Mouse (Mus musculus) heart, adult 8-10 months (tissue): ENCODE measurements around the gene Fbxo42. TPM values are rescaled to one million over a fixed set of nuclear protein-coding genes. Genes with fewer than 3 reads are reported as not detected.

Experiments
- DNase-seq: peaks from one replicate; pipeline ENCODE4 v3.0.0; 2022; ENCODE audit warnings: low spot score
- total RNA-seq, 4 experiments: library from RNA; stranded (reverse); gene quantifications; 2 replicates each; pipeline ENCODE4 v1.2.4; 2022

The Fbxo42 gene
- total RNA-seq, 4 experiments from 2014 or later, result 8.4 to 11.5 (median 10.0) TPM

GRCm38 (mm10) chr4:141213770-141214336 lies 66.1 kb downstream of the Fbxo42 start, which contains the start of gene Rsg1:
Gene Rsg1 (plus strand): TSS chr4:141213956.
- peak; percentile 94 for DNase-seq

- no peak for DNase-seq
Measured at GRCm38 (mm10) chr4:141214337-141214851, 66.7 kb downstream of the Fbxo42 start.

DNA sequence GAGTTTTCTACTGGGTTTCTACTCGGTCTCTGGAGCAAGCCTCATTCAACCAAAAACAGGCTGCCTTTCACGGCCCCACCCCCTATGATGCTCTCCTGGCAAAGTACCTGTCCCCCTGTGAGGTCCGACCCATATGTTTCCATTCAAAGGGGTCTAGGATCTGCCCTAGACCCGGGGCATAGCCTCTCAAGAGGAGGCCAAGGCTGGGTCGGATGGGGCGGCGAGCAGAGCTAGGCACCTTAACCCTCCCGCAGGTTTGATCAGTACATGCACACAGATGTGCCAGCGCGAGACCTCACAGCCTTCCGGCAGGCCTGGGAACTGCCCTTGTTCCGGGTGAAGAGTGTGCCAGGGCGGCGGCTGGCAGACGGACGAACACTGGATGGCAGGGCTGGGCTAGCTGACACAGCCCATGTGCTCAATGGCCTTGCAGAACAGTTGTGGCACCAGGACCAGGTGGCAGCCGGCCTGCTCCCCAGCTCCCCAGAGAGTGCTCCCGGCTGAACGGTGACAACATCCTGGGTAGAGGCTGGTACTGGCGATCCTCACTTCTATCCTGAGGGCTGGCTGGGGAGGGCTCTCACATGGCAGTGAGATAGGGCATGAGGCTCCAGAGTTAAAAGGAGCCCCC lies 72.0 kb downstream of the Fbxo42 start:
- no peak for DNase-seq

- DNase-seq, result no peak
Measured at GRCm38 (mm10) chr4:141221848-141222247, 74.1 kb downstream of the Fbxo42 start.

DNA sequence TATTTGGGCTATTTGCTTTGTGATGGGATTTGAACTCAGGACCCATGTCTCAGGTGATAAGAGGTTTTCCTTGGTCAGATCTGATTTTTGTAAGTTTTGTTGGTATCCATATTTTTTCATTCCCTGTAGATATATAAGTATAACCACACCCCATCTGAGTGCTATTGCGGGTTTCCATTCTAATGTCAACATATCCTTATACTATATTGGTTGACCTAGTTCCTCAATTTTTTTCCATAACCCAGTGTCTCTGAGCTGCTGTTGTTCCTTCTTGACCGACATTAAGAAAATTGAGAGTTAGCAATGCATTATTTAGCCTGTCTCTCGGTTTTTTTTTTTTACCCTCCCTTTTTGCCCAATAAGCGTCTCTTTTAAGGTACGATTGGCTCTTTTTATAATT lies 75.0 kb downstream of the Fbxo42 start:
- DNase-seq, result no peak

- DNase-seq, result no peak
Measured at GRCm38 (mm10) chr4:141228687-141229086, 81.0 kb downstream of the Fbxo42 start.

DNA sequence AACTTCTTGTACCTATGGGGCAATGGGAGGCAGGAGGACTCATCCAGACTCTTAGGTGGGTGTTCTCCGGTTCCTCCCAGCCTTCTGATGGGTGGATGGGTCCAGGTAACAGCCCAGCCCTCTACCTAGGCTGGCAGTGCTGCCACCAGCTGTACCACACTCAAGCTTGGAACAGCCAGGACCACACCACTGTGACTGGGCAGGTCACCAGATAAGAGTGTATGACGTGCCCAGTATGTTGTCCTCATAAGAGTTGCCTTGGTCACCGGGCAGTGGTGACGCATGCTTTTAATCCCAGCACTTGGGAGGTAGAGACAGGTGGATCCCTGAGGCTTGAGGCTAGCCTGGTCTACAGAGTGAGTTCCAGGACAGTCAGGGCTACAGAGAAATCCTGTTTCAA lies 85.5 kb downstream of the Fbxo42 start:
- DNase-seq, result no peak

GRCm38 (mm10) chr4:141235537-141236111 lies 87.9 kb downstream of the Fbxo42 start:
- no peak for DNase-seq

- no peak for DNase-seq
Measured at GRCm38 (mm10) chr4:141236856-141237255, 89.1 kb downstream of the Fbxo42 start.

DNA sequence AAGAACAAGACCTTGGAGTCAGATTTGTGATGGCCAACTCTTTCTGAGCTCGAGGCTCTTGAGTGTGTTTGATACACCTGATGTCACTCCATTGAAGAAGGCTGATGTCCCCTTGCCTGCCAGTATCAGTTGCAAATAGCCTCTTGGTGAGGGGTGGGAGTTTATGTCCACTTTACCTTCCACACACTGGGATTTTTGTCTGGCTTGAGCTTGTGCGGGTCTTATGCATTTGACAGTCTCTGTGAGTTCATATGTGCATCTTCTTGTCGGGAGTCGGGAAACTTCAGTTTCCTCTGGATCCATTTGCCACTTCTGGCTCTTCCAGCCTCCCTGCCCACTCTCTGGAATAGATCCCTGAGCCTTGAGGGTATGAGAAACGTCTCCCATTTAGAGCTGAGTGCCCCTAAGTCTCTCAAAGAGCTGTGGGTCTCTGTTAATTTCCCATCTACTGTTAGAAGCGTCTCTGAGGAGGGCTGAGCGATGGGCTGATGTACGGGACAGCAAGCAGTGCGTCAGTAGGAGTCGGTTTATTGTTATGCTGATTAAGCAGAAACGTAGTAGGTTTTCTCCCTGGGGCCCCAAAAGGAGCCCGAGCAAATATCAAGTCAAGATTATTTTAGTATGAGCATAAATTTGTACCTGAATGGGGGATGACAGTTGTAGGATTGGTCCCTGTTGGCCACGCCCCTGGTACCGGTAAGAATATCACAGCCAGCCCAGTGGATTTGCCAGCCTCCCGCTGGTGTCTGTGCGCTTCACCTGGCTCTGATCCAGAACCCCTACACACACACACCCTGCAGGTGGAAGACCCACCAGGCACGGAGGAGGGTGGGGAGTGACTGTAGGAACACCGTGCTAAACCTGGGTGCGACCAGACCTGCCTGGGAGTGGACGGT lies 91.0 kb downstream of the Fbxo42 start:
- DNase-seq, result no peak

GRCm38 (mm10) chr4:141239388-141240125 lies 91.8 kb downstream of the Fbxo42 start, which contains the start of gene Arhgef19:
Gene Arhgef19 (plus strand): TSS chr4:141239499.
- peak; percentile 89 for DNase-seq

GRCm38 (mm10) chr4:141240617-141241016 lies 92.9 kb downstream of the Fbxo42 start:
- no peak for DNase-seq

DNA sequence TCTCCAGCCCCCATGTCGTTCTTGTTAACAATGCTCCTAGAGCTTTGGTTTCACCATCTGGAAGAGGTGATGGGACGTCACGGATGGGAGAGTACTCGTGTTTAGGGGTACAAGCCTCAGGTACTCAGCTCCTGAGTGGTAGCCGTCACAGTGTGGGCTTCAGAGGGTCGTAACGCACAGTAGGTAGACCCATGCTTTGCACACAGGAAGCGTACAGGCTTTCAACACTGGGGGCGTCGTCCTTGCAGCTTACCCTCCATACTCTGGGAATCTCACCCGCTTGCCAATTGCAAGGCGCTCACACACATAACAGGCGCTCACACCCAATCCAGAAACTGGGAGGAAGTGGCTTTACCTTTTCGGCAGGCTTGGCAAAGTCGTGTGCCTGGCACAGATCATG lies 94.1 kb downstream of the Fbxo42 start:
- DNase-seq, result no peak

DNA sequence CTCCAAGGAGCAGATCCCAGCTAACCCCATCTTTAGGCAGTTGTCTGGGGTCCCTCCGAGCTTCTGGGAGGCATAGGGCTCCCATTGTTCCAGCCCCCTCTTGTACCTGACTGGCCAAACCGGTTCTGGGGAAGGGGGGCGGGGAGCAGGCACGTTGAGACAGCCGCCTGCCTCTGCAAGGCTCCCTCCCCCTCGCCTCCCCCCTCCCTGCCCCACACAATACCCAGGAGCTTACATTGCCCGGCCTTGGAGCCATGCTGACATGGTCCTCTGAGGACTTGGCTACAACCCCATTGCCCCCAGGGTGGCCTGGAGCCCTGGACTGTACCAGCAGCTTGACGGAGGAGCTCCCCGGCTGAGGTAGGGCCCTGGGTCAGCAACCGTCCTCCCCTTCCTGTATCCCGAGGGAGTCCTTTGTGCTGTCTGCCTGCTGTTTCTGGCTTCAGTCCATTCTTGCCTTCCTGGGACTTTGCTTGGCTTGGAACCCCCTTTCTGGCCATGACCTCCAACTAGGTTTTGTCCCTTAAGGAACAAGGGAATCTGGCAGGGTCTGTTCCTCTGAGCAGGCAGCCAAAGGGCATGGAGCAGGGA lies 95.0 kb downstream of the Fbxo42 start:
- no peak for DNase-seq

- DNase-seq, result no peak
Measured at GRCm38 (mm10) chr4:141243636-141244035, 95.9 kb downstream of the Fbxo42 start.

- no peak for DNase-seq
Measured at GRCm38 (mm10) chr4:141244401-141244800, 96.7 kb downstream of the Fbxo42 start.

- no peak for DNase-seq
Measured at GRCm38 (mm10) chr4:141244931-141245425, 97.3 kb downstream of the Fbxo42 start.

DNA sequence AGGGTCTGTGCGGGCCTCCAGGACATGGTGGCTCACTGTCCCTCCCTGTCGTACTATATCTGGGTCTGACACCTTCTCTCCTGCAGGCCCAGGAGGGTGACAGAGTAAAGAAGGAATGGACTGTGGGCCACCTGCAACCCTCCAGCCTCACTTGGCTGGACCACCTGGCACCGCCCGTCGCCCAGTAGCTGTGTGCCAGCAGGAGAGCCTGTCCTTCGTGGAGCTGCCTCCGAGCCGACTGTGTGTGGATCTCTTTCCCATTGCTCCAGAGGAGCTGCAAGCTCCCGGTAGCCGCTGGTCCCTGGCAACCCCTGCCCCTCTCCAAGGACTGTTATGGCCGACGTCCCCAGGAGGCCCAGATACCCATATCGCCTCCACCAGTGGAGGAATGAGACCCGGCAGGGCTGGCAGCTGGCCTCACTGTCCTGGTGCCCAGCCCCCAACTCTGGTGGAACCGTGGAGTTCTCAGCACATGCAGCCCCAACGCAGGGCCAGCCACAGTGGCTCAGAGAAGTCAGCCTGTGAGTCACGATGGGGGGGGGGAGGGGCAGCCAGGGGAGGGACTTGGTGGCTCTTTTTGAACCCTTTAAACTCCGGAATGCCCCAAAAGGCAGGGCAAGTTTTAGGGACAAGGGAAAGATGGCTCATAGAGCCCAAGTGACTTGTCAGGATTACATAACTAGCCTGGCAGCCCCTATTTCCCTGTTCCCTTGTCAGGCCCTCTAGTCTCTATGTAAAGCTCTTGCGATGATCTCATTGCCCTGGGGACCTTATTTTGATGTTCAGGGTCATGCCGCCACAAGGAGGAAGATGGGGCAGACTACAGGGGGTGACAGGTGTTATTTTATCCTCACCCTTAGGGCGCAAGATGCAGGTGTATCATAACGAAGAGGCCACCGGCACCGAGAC lies 98.6 kb downstream of the Fbxo42 start:
- no peak for DNase-seq

- no peak for DNase-seq
Measured at GRCm38 (mm10) chr4:141246998-141247350, 99.3 kb downstream of the Fbxo42 start.
